Mouse (Mus musculus): ENCODE data around the gene Trim66. TPM values are rescaled to one million over a fixed set of nuclear protein-coding genes. Genes with fewer than 3 reads are reported as not detected.

The Trim66 gene
- polyA plus RNA-seq, 1 experiment from 2014 or later = 0.79 TPM

- peak; percentile 96 for ATAC-seq (ENCODE audit: low FRiP score, low read depth)
- peaks cover 32% of the 10 kb centered on the region for H3K4me1 ChIP-seq (replicated peaks)
- H3K9me3 ChIP-seq = no peaks in the 10 kb centered on the region
- peaks cover 35% of the 10 kb centered on the region for H3K36me3 ChIP-seq
- no peaks in the 10 kb centered on the region for H3K27me3 ChIP-seq
- WGBS = under 1% methylated on average over 72 of the region's 72 CpGs
- peak within 1 kb of the TSS; percentile 94 for H3K9ac ChIP-seq
- peak within 1 kb of the TSS; percentile 72 for H3K4me3 ChIP-seq
- peak within 1 kb of the TSS; percentile 92 for H3K4me2 ChIP-seq
- peak within 1 kb of the TSS; percentile 95 for H3K27ac ChIP-seq (replicated peaks)
These were observed 11.1 kb upstream of the Trim66 start, which contains the start of gene Rpl27a for GRCm38 (mm10) chr7:109518838-109519696. Rpl27a (plus strand) TSS chr7:109519147.

- Histone ChIP-seq H3K36me3 (peaks cover 27% of the 10 kb centered on the region), H3K9ac (peak overlapping the region; percentile 71), H3K4me1 (replicated peaks) (peaks cover 32% of the 10 kb centered on the region), H3K27me3 (no peaks in the 10 kb centered on the region), H3K4me2 (peak overlapping the region; percentile 71), H3K4me3 (peak overlapping the region; percentile 72), H3K9me3 (no peaks in the 10 kb centered on the region), H3K27ac (replicated peaks) (peak overlapping the region; percentile 95)
- 20% methylated on average over 10 of the region's 10 CpGs for WGBS
- no peak for ATAC-seq (ENCODE audit: low FRiP score, low read depth)
These were observed 10.2 kb upstream of the Trim66 start for GRCm38 (mm10) chr7:109518036-109518681.

GRCm38 (mm10) chr7:109516500-109516899 is 8.6 kb upstream of the Trim66 start:
- Histone ChIP-seq H3K27ac (replicated peaks) (no peak overlapping the region), H3K36me3 (peaks cover 10% of the 10 kb centered on the region), H3K27me3 (no peaks in the 10 kb centered on the region), H3K4me1 (replicated peaks) (peaks cover 28% of the 10 kb centered on the region), H3K9ac (no peak overlapping the region), H3K4me2 (no peak overlapping the region), H3K4me3 (no peak overlapping the region), H3K9me3 (no peaks in the 10 kb centered on the region)
- WGBS = 89% methylated on average over 3 of the region's 3 CpGs
- no peak for ATAC-seq (ENCODE audit: low FRiP score, low read depth)

GRCm38 (mm10) chr7:109511838-109512237 is 3.9 kb upstream of the Trim66 start:
- no peaks in the 10 kb centered on the region for H3K27me3 ChIP-seq
- H3K4me1 ChIP-seq (replicated peaks) = peaks cover 9% of the 10 kb centered on the region
- no peak for ATAC-seq (ENCODE audit: low FRiP score, low read depth)
- H3K27ac ChIP-seq (replicated peaks) = no peak overlapping the region
- no peaks in the 10 kb centered on the region for H3K36me3 ChIP-seq
- no peak overlapping the region for H3K4me2 ChIP-seq
- no peak overlapping the region for H3K9ac ChIP-seq
- whole genome bisulfite sequencing = 96% methylated on average over 3 of the region's 3 CpGs
- no peak overlapping the region for H3K4me3 ChIP-seq
- H3K9me3 ChIP-seq = no peaks in the 10 kb centered on the region

GRCm38 (mm10) chr7:109510799-109511198 is 2.9 kb upstream of the Trim66 start:
- Histone ChIP-seq H3K9me3 (no peaks in the 10 kb centered on the region), H3K36me3 (no peaks in the 10 kb centered on the region), H3K4me3 (no peak overlapping the region), H3K27me3 (no peaks in the 10 kb centered on the region), H3K9ac (no peak overlapping the region), H3K4me2 (no peak overlapping the region), H3K27ac (replicated peaks) (no peak overlapping the region), H3K4me1 (replicated peaks) (peaks cover 10% of the 10 kb centered on the region)
- WGBS = 70% methylated on average over 2 of the region's 2 CpGs
- no peak for ATAC-seq (ENCODE audit: low FRiP score, low read depth)

- no peak overlapping the region for H3K4me3 ChIP-seq
- no peaks in the 10 kb centered on the region for H3K27me3 ChIP-seq
- H3K4me1 ChIP-seq (replicated peaks) = peaks cover 10% of the 10 kb centered on the region
- H3K4me2 ChIP-seq = 0 out of 2 replicates have a peak overlapping the region, but pooled peaks have one; percentile 12
- 0 out of 2 replicates have a peak overlapping the region, but pooled peaks have one; percentile 10 for H3K27ac ChIP-seq (replicated peaks)
- no peaks in the 10 kb centered on the region for H3K36me3 ChIP-seq
- ATAC-seq (ENCODE audit: low FRiP score, low read depth) = no peak
- 45% methylated on average over 9 of the region's 9 CpGs for WGBS
- no peak overlapping the region; the same call in 1 of the 2 replicates for H3K9ac ChIP-seq
- H3K9me3 ChIP-seq = no peaks in the 10 kb centered on the region
These were observed 362 bp downstream of the Trim66 start for GRCm38 (mm10) chr7:109507572-109507971.

- WGBS = 3% methylated on average over 8 of the region's 8 CpGs
- no peak overlapping the region; the same call in 1 of the 2 replicates for H3K9ac ChIP-seq
These were observed 815 bp downstream of the Trim66 start for GRCm38 (mm10) chr7:109507119-109507518.

GRCm38 (mm10) chr7:109497507-109497906 is 10.4 kb downstream of the Trim66 start:
- no peak for ATAC-seq (ENCODE audit: low FRiP score, low read depth)

More at GRCm38 (mm10) chr7:109507119-109507518, 815 bp downstream of the Trim66 start:
- H3K4me2 ChIP-seq = peak overlapping the region; percentile 12; the same call in 1 of the 2 replicates
- H3K36me3 ChIP-seq = no peaks in the 10 kb centered on the region
- H3K4me1 ChIP-seq (replicated peaks) = peaks cover 10% of the 10 kb centered on the region
- peak; percentile 69; the same call in 1 of the 2 replicates for ATAC-seq (ENCODE audit: low FRiP score, low read depth)
- 0 out of 2 replicates have a peak overlapping the region, but pooled peaks have one; percentile 10 for H3K27ac ChIP-seq (replicated peaks)
- H3K9me3 ChIP-seq = no peaks in the 10 kb centered on the region
- H3K27me3 ChIP-seq = no peaks in the 10 kb centered on the region
- H3K4me3 ChIP-seq = no peak overlapping the region

GRCm38 (mm10) chr7:109493319-109494316 is 14.3 kb downstream of the Trim66 start:
- Histone ChIP-seq H3K4me1 (replicated peaks) (peaks cover 18% of the 10 kb centered on the region), H3K27me3 (no peaks in the 10 kb centered on the region), H3K27ac (replicated peaks) (peak overlapping the region; percentile 71), H3K36me3 (no peaks in the 10 kb centered on the region), H3K4me3 (peak overlapping the region; percentile 42), H3K9ac (peak overlapping the region; percentile 43), H3K9me3 (no peaks in the 10 kb centered on the region), H3K4me2 (peak overlapping the region; percentile 71)
- WGBS = 10% methylated on average over 21 of the region's 21 CpGs
- peak; percentile 89 for ATAC-seq (ENCODE audit: low FRiP score, low read depth)

More at GRCm38 (mm10) chr7:109497507-109497906, 10.4 kb downstream of the Trim66 start:
- Histone ChIP-seq H3K27ac (replicated peaks) (no peak overlapping the region), H3K9ac (no peak overlapping the region), H3K9me3 (no peaks in the 10 kb centered on the region), H3K36me3 (no peaks in the 10 kb centered on the region), H3K4me2 (no peak overlapping the region), H3K4me1 (replicated peaks) (peaks cover 18% of the 10 kb centered on the region), H3K4me3 (no peak overlapping the region), H3K27me3 (no peaks in the 10 kb centered on the region)
- 49% methylated on average over 4 of the region's 4 CpGs for WGBS

GRCm38 (mm10) chr7:109492616-109493318 is 15.2 kb downstream of the Trim66 start:
- peak overlapping the region; percentile 43; the same call in 1 of the 2 replicates for H3K9ac ChIP-seq
- no peaks in the 10 kb centered on the region for H3K27me3 ChIP-seq
- H3K36me3 ChIP-seq = no peaks in the 10 kb centered on the region
- H3K4me3 ChIP-seq = peak overlapping the region; percentile 42
- peak overlapping the region; percentile 71; the same call in 1 of the 2 replicates for H3K27ac ChIP-seq (replicated peaks)
- WGBS = 67% methylated on average over 18 of the region's 18 CpGs
- peaks cover 18% of the 10 kb centered on the region for H3K4me1 ChIP-seq (replicated peaks)
- no peaks in the 10 kb centered on the region for H3K9me3 ChIP-seq
- peak overlapping the region; percentile 71 for H3K4me2 ChIP-seq
- no peak; the same call in 1 of the 2 replicates for ATAC-seq (ENCODE audit: low FRiP score, low read depth)
